Mouse (Mus musculus) heart, postnatal 0 days (tissue): ENCODE measurements at regions not wholly inside any gene's neighbourhood (a gene's known extent, or its start where the extent isn't known, plus 50 kb on each side); places are given as distances from the start of the nearest gene placed in this dataset.

Experiments used
- ATAC-seq: fragments of 200-750 bp; cut with Nextera tagmentation; 2 replicates; pipeline ENCODE4 v1.8.0; 2017; ENCODE audit warnings: low read depth, moderate number of reproducible peaks, moderate library complexity; ENCODE audit not compliant: insufficient read depth
- DNase-seq: peaks from one replicate; pipeline ENCODE4 v3.0.0-alpha.2; 2016; ENCODE audit warnings: low spot score
- H3K27ac ChIP-seq: fragments of 300-500 bp; sonication (generic); 2 replicates; pipeline ENCODE4 v1.5.1; 2014; ENCODE audit warnings: low read depth, mild to moderate bottlenecking
- H3K27me3 ChIP-seq: fragments of 300-500 bp; sonication (generic); 2 replicates; pipeline ENCODE4 v1.6.1; 2014; ENCODE audit warnings: low read length, mixed read lengths; ENCODE audit not compliant: control insufficient read depth, insufficient read depth
- H3K36me3 ChIP-seq: fragments of 300-500 bp; sonication (generic); replicated peaks from 2 replicates; pipeline ENCODE4 v1.6.1; 2014; ENCODE audit warnings: low read length, mixed read lengths; ENCODE audit not compliant: control insufficient read depth, insufficient read depth
- H3K4me1 ChIP-seq: fragments of 300-500 bp; sonication (generic); 2 replicates; pipeline ENCODE4 v1.6.1; 2014; ENCODE audit warnings: antibody characterized with exemption; ENCODE audit not compliant: control insufficient read depth, insufficient read depth
- H3K4me2 ChIP-seq: fragments of 300-500 bp; sonication (generic); 2 replicates; pipeline ENCODE4 v1.6.1; 2014; ENCODE audit warnings: low read depth, mild to moderate bottlenecking, low read length, moderate library complexity
- H3K4me3 ChIP-seq: fragments of 300-500 bp; sonication (generic); 2 replicates; pipeline ENCODE4 v1.5.1; 2014; ENCODE audit warnings: low read depth, low read length
- H3K9ac ChIP-seq: fragments of 300-500 bp; sonication (generic); replicated peaks from 2 replicates; pipeline ENCODE4 v1.6.1; 2014; ENCODE audit warnings: low read depth, low read length, mixed read lengths
- H3K9me3 ChIP-seq: fragments of 300-500 bp; sonication (generic); replicated peaks from 2 replicates; pipeline ENCODE4 v1.6.1; 2016; ENCODE audit warnings: low read length; ENCODE audit not compliant: control insufficient read depth
- CTCF ChIP-seq: IDR thresholded peaks from 2 replicates; pipeline ENCODE4 v1.5.1; 2016; ENCODE audit warnings: antibody characterized with exemption, control low read depth, low read depth
- EP300 ChIP-seq: IDR thresholded peaks from 2 replicates; pipeline ENCODE4 v1.6.1; 2016; ENCODE audit warnings: antibody characterized with exemption, low read depth
- WGBS: fragments of 180-500 bp; shearing (Covaris S2); extraction: QIAGEN DNeasy Blood & Tissue Kit; methylation state at CpG from one replicate; pipeline ENCODE4 v1.1.7; 2014; 5-methylcytosine and 5-hydroxymethylcytosine counted together

DNA sequence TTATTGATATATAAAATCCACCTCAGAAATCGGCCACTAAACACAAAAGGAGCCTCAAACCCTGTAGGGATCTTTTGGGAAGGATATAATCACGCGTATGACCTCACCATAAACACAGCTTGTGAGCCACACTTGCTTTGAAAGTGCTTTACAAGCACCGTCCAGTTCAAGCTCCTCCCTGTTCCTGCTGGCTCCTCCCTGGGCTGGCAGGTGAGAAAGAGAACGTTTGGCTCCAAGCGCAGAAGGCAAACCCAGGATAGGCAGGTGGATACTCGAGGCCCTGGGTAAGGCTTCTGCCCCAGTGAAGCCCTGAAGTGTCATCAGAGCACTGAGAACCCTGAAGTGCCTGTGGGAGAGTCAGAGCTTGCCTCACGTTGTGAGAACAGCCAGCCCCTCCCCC, 187.9 kb upstream of the Runx1 start:
- Histone ChIP-seq H3K9ac (no peak overlapping the region), H3K27me3 (peaks cover 20% of the 10 kb centered on the region), H3K4me3 (no peak overlapping the region), H3K27ac (no peak overlapping the region), H3K4me1 (no peaks in the 10 kb centered on the region), H3K36me3 (no peaks in the 10 kb centered on the region), H3K4me2 (no peak overlapping the region), H3K9me3 (no peaks in the 10 kb centered on the region)
- 35% methylated on average over 8 of the region's 8 CpGs for WGBS
- TF ChIP-seq EP300 (no peak), CTCF (no peak)
- DNase-seq (no peak), ATAC-seq (no peak)

DNA sequence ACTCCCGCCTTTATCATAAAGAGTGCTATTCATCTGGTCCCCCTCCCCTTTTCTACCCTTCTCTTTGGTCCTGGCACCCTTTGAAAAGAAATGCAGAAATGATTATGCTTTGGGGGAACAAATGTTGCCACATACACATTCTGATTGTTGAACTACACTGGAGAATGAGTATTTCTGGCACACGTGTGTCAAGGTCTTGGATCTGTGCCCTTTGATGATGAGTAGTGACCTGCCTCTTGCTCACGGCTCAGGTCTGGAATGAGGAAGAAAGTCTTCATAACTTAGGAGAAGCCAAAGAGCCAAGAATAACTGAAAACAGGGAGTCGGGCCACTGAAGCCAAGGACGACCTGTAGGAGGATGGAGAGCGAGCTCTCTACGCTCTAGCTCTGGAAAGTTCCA, 187.3 kb upstream of the Runx1 start:
- H3K36me3 ChIP-seq, result no peaks in the 10 kb centered on the region
- no peaks in the 10 kb centered on the region for H3K9me3 ChIP-seq
- no peak overlapping the region for H3K4me3 ChIP-seq
- no peak overlapping the region for H3K9ac ChIP-seq
- H3K27ac ChIP-seq, result no peak overlapping the region
- ATAC-seq (no peak), DNase-seq (no peak)
- TF ChIP-seq EP300 (no peak), CTCF (no peak)
- no peak overlapping the region for H3K4me2 ChIP-seq
- WGBS, result 65% methylated on average over 7 of the region's 7 CpGs
- peaks cover 17% of the 10 kb centered on the region for H3K27me3 ChIP-seq
- H3K4me1 ChIP-seq, result no peaks in the 10 kb centered on the region

DNA sequence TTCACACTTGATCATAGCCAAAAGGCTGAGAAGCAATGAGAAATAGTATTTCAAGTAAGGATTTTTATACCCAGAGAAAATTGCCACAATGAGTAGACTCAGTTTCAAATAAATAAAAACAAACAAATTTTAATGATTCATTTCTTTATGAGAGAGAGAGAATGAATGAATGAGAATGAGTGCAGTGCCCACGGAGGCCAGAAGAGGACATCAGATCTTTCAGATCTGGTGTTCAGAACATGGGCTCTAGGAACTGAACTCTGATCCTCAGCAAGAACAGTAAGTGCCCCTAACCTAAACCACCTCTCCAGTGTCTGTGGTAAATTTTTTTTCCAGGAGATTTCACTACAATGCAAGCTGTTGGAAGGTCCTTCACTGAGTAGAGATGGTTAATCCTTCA, 185.5 kb upstream of the Runx1 start:
- WGBS, result 85% methylated on average over 1 of the region's 1 CpGs
- Histone ChIP-seq H3K4me1 (0 out of 2 replicates have a peak, but pooled peaks cover 4% of the 10 kb centered on the region), H3K9me3 (no peaks in the 10 kb centered on the region), H3K4me3 (no peak overlapping the region), H3K27ac (no peak overlapping the region), H3K4me2 (no peak overlapping the region), H3K27me3 (peaks cover 15% of the 10 kb centered on the region; the same call in 1 of the 2 replicates), H3K36me3 (no peaks in the 10 kb centered on the region), H3K9ac (no peak overlapping the region)
- DNase-seq, result no peak
- TF ChIP-seq EP300 (no peak), CTCF (no peak)
- no peak for ATAC-seq

DNA sequence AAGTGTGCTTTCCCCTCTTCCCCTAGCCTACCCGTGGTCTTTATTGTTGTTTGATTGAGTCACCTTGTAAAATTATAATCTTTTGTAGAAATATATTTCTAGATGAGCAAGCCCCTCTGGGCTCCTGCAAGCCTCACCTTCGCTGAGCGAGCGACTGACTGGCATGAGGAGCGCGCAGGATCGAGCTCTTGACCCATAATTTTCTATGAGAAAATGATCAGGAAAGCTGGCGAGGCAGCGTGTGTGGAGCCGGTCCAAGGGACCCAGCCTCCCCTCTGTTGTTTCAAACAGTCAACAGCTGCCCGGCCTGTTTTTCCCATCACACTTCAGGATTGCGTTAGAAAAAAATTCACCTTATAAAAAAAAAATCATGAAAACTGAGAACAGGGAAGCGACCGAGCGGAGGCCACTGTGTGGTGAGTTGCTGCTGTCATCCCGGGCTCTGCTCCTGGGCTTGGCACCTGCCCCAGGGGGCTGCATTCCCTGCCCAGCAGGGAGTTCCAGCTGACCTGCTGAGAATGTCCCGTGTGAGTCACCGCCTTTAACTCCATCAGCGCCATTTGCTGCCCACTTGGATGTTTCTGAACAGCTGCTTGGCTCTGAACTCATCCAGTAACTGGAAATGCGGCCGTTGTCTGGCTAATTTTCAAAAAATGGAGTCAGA, 180.5 kb upstream of the Runx1 start:
- ATAC-seq, result peak; percentile 72; the same call in 1 of the 2 replicates
- DNase-seq, result peak; percentile 57
- 8% methylated on average over 21 of the region's 21 CpGs for WGBS
- Histone ChIP-seq H3K9ac (no peak overlapping the region), H3K36me3 (no peaks in the 10 kb centered on the region), H3K4me1 (peaks cover 6% of the 10 kb centered on the region; the same call in 1 of the 2 replicates), H3K9me3 (no peaks in the 10 kb centered on the region), H3K4me3 (peak overlapping the region; percentile 7), H3K27me3 (0 out of 2 replicates have a peak, but pooled peaks cover 8% of the 10 kb centered on the region), H3K4me2 (peak overlapping the region; percentile 40), H3K27ac (no peak overlapping the region)
- TF ChIP-seq CTCF (no peak), EP300 (no peak)

DNA sequence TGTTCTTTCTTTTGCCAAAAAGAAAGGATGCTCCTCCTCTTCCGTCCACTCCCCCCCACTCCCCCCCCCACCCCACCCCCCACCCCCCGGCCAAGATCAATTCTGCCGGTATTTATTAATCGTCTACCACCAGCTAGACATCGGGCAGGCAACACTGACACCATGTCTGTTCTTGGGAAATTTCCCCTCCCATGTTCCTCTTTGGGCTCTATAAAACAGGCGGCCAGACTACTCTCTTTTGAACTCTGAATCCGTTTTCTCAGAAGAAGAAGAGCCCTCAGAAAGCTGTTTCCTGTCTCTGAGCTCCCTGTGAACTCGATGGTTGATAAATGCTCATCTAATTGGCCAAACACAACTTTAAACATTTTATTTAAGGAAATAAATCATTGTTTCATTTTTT, 179.5 kb upstream of the Runx1 start:
- no peak overlapping the region for H3K4me3 ChIP-seq
- H3K27me3 ChIP-seq, result 0 out of 2 replicates have a peak, but pooled peaks cover 8% of the 10 kb centered on the region
- no peak overlapping the region for H3K4me2 ChIP-seq
- no peak for DNase-seq
- TF ChIP-seq CTCF, result no peak
- no peak overlapping the region for H3K9ac ChIP-seq
- H3K36me3 ChIP-seq, result no peaks in the 10 kb centered on the region
- 25% methylated on average over 8 of the region's 8 CpGs for WGBS
- ATAC-seq, result no peak
- no peaks in the 10 kb centered on the region for H3K9me3 ChIP-seq
- no peak overlapping the region for H3K27ac ChIP-seq
- H3K4me1 ChIP-seq, result peaks cover 6% of the 10 kb centered on the region; the same call in 1 of the 2 replicates

DNA sequence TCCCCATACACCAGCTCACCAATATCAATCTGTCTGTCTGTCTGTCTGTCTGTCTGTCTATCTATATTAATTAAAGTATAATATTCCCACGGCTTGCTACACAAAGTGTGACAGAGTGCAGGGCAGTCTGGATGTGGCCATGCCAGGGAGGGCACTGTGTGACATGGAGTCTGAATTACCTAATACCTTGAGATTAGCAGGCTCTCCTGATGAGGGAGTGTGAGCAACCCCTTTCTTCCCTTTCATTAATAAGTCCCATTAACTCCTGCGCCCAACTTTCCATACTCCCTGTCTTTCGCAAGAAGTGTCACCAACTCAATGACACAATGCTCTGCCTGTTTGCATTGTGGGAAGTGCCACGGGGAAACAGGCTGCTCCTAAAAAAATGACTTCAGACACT, 177.9 kb upstream of the Runx1 start:
- Histone ChIP-seq H3K4me3 (no peak overlapping the region), H3K27me3 (0 out of 2 replicates have a peak, but pooled peaks cover 8% of the 10 kb centered on the region), H3K36me3 (no peaks in the 10 kb centered on the region), H3K9ac (no peak overlapping the region), H3K9me3 (no peaks in the 10 kb centered on the region), H3K27ac (no peak overlapping the region), H3K4me2 (no peak overlapping the region), H3K4me1 (peaks cover 6% of the 10 kb centered on the region; the same call in 1 of the 2 replicates)
- TF ChIP-seq CTCF (no peak), EP300 (no peak)
- DNase-seq (no peak), ATAC-seq (no peak)
- WGBS, result 79% methylated on average over 4 of the region's 4 CpGs
